In the genomic region with DNA sequence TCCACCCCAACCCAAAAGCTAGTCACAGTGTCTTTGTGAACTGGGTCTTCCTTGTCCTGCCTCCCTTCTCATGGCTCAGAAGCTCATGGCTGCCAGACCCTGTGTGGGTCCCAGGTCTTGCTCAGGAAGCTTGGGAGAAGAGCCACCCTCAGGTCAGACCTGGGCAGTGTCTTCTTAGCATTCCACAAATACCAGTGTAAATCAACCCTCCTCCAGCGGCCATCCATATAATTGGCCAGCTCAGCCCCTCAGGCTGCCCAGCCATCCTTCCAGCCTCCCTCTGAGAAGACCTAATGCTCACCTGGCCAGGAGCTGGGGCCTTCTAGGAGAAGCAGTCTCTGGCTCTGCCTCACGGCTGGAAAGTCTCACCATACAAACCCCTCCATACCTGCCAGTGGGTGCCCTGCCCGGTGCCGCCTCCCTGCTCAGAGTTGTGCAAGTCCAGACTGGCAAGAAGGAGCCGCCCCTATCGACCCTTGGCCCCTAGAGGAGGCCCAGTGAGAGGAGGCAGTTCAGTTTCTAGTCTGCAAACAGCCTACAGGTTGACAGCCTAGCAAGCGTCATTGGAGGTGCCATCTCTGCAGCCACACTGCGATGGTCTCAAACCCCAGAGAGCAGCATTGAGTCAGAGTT, we compare ENCODE assay signal across 15 mouse cellular contexts. TPM values are rescaled to one million over a fixed set of nuclear protein-coding genes. Genes with fewer than 3 reads are reported as not detected.
DNase-seq lines count a peak whose midpoint lies in the region; ATAC-seq and TF ChIP-seq lines count a peak whose summit lies in the region.
"Had no signal": no experiment of that assay in that cellular context is flagged by ENCODE, and none has a peak within 500 bp of the region (broad histone marks: within the 10 kb centered on the region; RNA-seq: fewer than 3 reads in every experiment).

Gene 2310007B03Rik (minus strand): TSS at position 448 of the 633 bp plus-strand sequence.

- no peak for TF ChIP-seq CTCF in lung, postnatal 0 days (IDR thresholded peaks at IDR 0.05)

- no peaks in the 10 kb centered on the region for H3K27me3 ChIP-seq in lung, postnatal 0 days (replicated peaks; ENCODE audit: insufficient read depth, low read length)
- H3K27me3 ChIP-seq: midbrain, embryonic 12.5 days had no signal

- H3K4me2 ChIP-seq in lung, postnatal 0 days (replicated peaks; ENCODE audit: low read depth, low read length), result peak within 1 kb of the TSS; percentile 46
- H3K4me2 ChIP-seq: midbrain, embryonic 12.5 days had no signal

- peak within 1 kb of the TSS; percentile 93 for H3K27ac ChIP-seq in lung, postnatal 0 days (ENCODE audit: low read length)
- H3K27ac ChIP-seq: midbrain, embryonic 12.5 days had no signal

- 0 out of 2 replicates have a peak, but pooled peaks cover 3% of the 10 kb centered on the region for H3K4me1 ChIP-seq in lung, postnatal 0 days (ENCODE audit: insufficient read depth, low read depth, low read length)
- H3K4me1 ChIP-seq: midbrain, embryonic 12.5 days had no signal

- 48% methylated on average over 8 of the region's 8 CpGs for WGBS in lung, postnatal 0 days

- peak within 1 kb of the TSS; percentile 39 for H3K4me3 ChIP-seq in lung, postnatal 0 days (ENCODE audit: low read depth, low read length)
- H3K4me3 ChIP-seq: midbrain, embryonic 12.5 days had no signal

- H3K9ac ChIP-seq in lung, postnatal 0 days (replicated peaks; ENCODE audit: low read depth), result peak within 1 kb of the TSS; percentile 38
- H3K9ac ChIP-seq: midbrain, embryonic 12.5 days had no signal

- intact Hi-C loops in left cerebral cortex, postnatal 10 days (cut with DNase I), result no loop called here

- TF ChIP-seq EP300 in lung, postnatal 0 days (IDR thresholded peaks at IDR 0.05), result peak; percentile 29

- H3K9me3 ChIP-seq in lung, postnatal 0 days (ENCODE audit: low read length), result no peaks in the 10 kb centered on the region
- H3K9me3 ChIP-seq: midbrain, embryonic 12.5 days had no signal

- H3K36me3 ChIP-seq in lung, postnatal 0 days (ENCODE audit: insufficient read depth, low read length), result no peaks in the 10 kb centered on the region
- H3K36me3 ChIP-seq: midbrain, embryonic 12.5 days had no signal

- peak; percentile 56 for DNase-seq in urinary bladder, postnatal 14 days (ENCODE audit: low spot score)
- DNase-seq in urinary bladder, postnatal 10 days (ENCODE audit: low spot score), result no peak
- DNase-seq in kidney, postnatal 25 days, result peak; percentile 77 to 89
- peak; percentile 65 for DNase-seq in lung, postnatal 0 days (ENCODE audit: low spot score)
- no peak for DNase-seq in cerebellum, adult 8-10 months
- DNase-seq in left cerebral cortex, adult 9 months (ENCODE audit: low spot score in 2 of 2), result no peak
- no peak for DNase-seq in left cerebral cortex, postnatal 10 days (ENCODE audit: extremely low spot score in 1 of 2, low spot score in 2 of 2)
- no peak for DNase-seq in c-Kit-positive CD71-positive TER-119-positive erythroid progenitor cells, embryonic 14.5 days (ENCODE audit: low spot score)
- DNase-seq: gastrocnemius, postnatal 36 days; right cerebral cortex, postnatal 14 days had no signal

- peak; percentile 44 for ATAC-seq in lung, postnatal 0 days
- ATAC-seq: forebrain, embryonic 14.5 days had no signal

RNA-seq across cellular contexts. Expression of gene 2310007B03Rik, which starts in this region (rescaled TPM):
- 65.3 and 73.6 TPM in 2 replicates for polyA plus RNA-seq in lung, postnatal 0 days (2015; fragmentation: Nextera tagmentation; extraction: Ambion mirVana)
- not detected for total RNA-seq in left cerebral cortex, postnatal 10 days (2021)
- total RNA-seq: adrenal gland, adult 2 months; gastrocnemius, postnatal 36 days; left cerebral cortex, postnatal 25 days had no signal
- polyA plus RNA-seq: adrenal gland, adult 2 months; neural tube, embryonic 14.5 days had no signal

Comparison
In these comparisons a context has a peak if more than half of its experiments do, and no peak if none do; other contexts are left out.
1. DNase-seq: peak in urinary bladder, postnatal 14 days (single experiment), kidney, postnatal 25 days (2 of 2) and lung, postnatal 0 days (single experiment); none in urinary bladder, postnatal 10 days (single experiment), cerebellum, adult 8-10 months (single experiment), left cerebral cortex, adult 9 months (0 of 2), left cerebral cortex, postnatal 10 days (0 of 2) and c-Kit-positive CD71-positive TER-119-positive erythroid progenitor cells, embryonic 14.5 days (single experiment).